Comparison of ENCODE assay signal across 22 mouse cellular contexts in genomic region chr2:167993260-167993659, GRCm38 (mm10). TPM values are rescaled to one million over a fixed set of nuclear protein-coding genes. Genes with fewer than 3 reads are reported as not detected.
"Had no signal": no experiment of that assay in that cellular context is flagged by ENCODE, and none has a peak within 500 bp of the region (broad histone marks: within the 10 kb centered on the region; RNA-seq: fewer than 3 reads in every experiment).

No protein-coding gene starts in this region.

- ATAC-seq: midbrain, embryonic 15.5 days had no signal

- H3K9ac ChIP-seq: kidney, embryonic 15.5 days; liver, embryonic 14.5 days; lung, embryonic 15.5 days; midbrain, embryonic 12.5 days; midbrain, embryonic 15.5 days; neural tube, embryonic 12.5 days; neural tube, embryonic 15.5 days; stomach, embryonic 15.5 days had no signal

- H3K27ac ChIP-seq: kidney, embryonic 15.5 days; left cerebral cortex, adult 2 months; liver, embryonic 14.5 days; lung, embryonic 15.5 days; macrophage; midbrain, embryonic 12.5 days; midbrain, embryonic 15.5 days; neural tube, embryonic 12.5 days; neural tube, embryonic 15.5 days; stomach, embryonic 15.5 days had no signal

- H3K36me3 ChIP-seq: kidney, embryonic 15.5 days; lung, embryonic 15.5 days; midbrain, embryonic 12.5 days; midbrain, embryonic 15.5 days; neural tube, embryonic 12.5 days; neural tube, embryonic 15.5 days; stomach, embryonic 15.5 days had no signal

- DNase-seq: kidney, adult 2 months; kidney, postnatal 10 days; kidney, postnatal 36 days; layer of hippocampus, postnatal 36 days; lung, adult 18-20 months; lung, postnatal 14 days; retina, postnatal 1 day; right cerebral cortex, postnatal 25 days; spleen, adult 18-20 months; thymus, adult 2 months; thymus, postnatal 14 days; thymus, postnatal 4 days had no signal

- H3K27me3 ChIP-seq: kidney, embryonic 15.5 days; lung, embryonic 15.5 days; midbrain, embryonic 12.5 days; midbrain, embryonic 15.5 days; neural tube, embryonic 12.5 days; neural tube, embryonic 15.5 days; stomach, embryonic 15.5 days had no signal

- H3K4me3 ChIP-seq: kidney, embryonic 15.5 days; left cerebral cortex, adult 2 months; lung, embryonic 15.5 days; midbrain, embryonic 12.5 days; midbrain, embryonic 15.5 days; neural tube, embryonic 12.5 days; neural tube, embryonic 15.5 days; stomach, embryonic 15.5 days had no signal

- H3K4me2 ChIP-seq: kidney, embryonic 15.5 days; lung, embryonic 15.5 days; midbrain, embryonic 12.5 days; midbrain, embryonic 15.5 days; neural tube, embryonic 12.5 days; neural tube, embryonic 15.5 days; stomach, embryonic 15.5 days had no signal

- H3K9me3 ChIP-seq: kidney, embryonic 15.5 days; lung, embryonic 15.5 days; midbrain, embryonic 12.5 days; midbrain, embryonic 15.5 days; neural tube, embryonic 12.5 days; neural tube, embryonic 15.5 days; stomach, embryonic 15.5 days had no signal

- H3K4me1 ChIP-seq: midbrain, embryonic 12.5 days had no signal

RNA-seq across cellular contexts. Expression of gene Ripor3, which starts 17.2 kb away (rescaled TPM):
- polyA plus RNA-seq: macrophage had no signal
